11 mouse cellular contexts compared by ENCODE assay signal in genomic region chr3:42214624-42215276, GRCm38 (mm10).
DNase-seq lines count a peak whose midpoint lies in the region; ATAC-seq lines count a peak whose summit lies in the region.
"Had no signal": no experiment of that assay in that cellular context is flagged by ENCODE, and none has a peak within 500 bp of the region (broad histone marks: within the 10 kb centered on the region; RNA-seq: fewer than 3 reads in every experiment).

No protein-coding gene starts in this region.

- no peaks in the 10 kb centered on the region for H3K9me3 ChIP-seq in hindbrain, embryonic 16.5 days (ENCODE audit: control insufficient read depth, low read length)

- H3K4me3 ChIP-seq in brown adipose tissue, adult 24 weeks (ENCODE audit: insufficient read depth, low read depth, low read length), result no peak overlapping the region
- H3K4me3 ChIP-seq in hindbrain, embryonic 16.5 days (ENCODE audit: low read length), result no peak overlapping the region
- H3K4me3 ChIP-seq: megakaryocyte, embryonic 14.5 days had no signal

- 33% methylated on average over 10 of the region's 10 CpGs for WGBS in hindbrain, embryonic 16.5 days

- no peak overlapping the region for H3K9ac ChIP-seq in hindbrain, embryonic 16.5 days (ENCODE audit: low read depth, low read length)
- H3K9ac ChIP-seq: liver, embryonic 14.5 days had no signal

- H3K36me3 ChIP-seq in hindbrain, embryonic 16.5 days (ENCODE audit: control insufficient read depth, insufficient read depth, low read length), result no peaks in the 10 kb centered on the region

- peaks cover 3% of the 10 kb centered on the region; the same call in 1 of the 2 replicates for H3K4me1 ChIP-seq in brown adipose tissue, adult 24 weeks (ENCODE audit: control insufficient read depth, insufficient read depth, insufficient read length, low read length)
- H3K4me1 ChIP-seq in hindbrain, embryonic 16.5 days (ENCODE audit: control insufficient read depth, insufficient read depth, low read depth, low read length), result peaks cover 2% of the 10 kb centered on the region; the same call in 1 of the 2 replicates
- H3K4me1 ChIP-seq: megakaryocyte, embryonic 14.5 days had no signal

- intact Hi-C loops in gastrocnemius, postnatal 14 days (cut with DNase I; ENCODE audit: low total_unique reads), result no loop called here

- H3K4me2 ChIP-seq in hindbrain, embryonic 16.5 days (ENCODE audit: low read length), result no peak overlapping the region

- 0 out of 2 replicates have a peak, but pooled peaks have one; percentile 14 for ATAC-seq in hindbrain, embryonic 16.5 days
- ATAC-seq in frontal cortex, adult (ENCODE audit: low TSS enrichment), result no peak

- H3K27ac ChIP-seq in brown adipose tissue, adult 24 weeks (replicated peaks; ENCODE audit: low read depth, low read length), result peak overlapping the region; percentile 60
- H3K27ac ChIP-seq in hindbrain, embryonic 16.5 days (ENCODE audit: low read depth, low read length), result no peak overlapping the region
- H3K27ac ChIP-seq: liver, embryonic 14.5 days had no signal

- peak; percentile 6 for DNase-seq in adrenal gland, postnatal 14 days
- DNase-seq in adrenal gland, adult 8-10 months, result no peak
- DNase-seq in mesoderm, embryonic 11.5 days (ENCODE audit: low read depth, low spot score), result peak; percentile 19
- DNase-seq in gastrocnemius, postnatal 14 days, result no peak
- no peak for DNase-seq in right cerebral cortex, postnatal 36 days (ENCODE audit: low spot score in 2 of 2)
- DNase-seq: layer of hippocampus, adult 9-11 months had no signal

- no peaks in the 10 kb centered on the region for H3K27me3 ChIP-seq in hindbrain, embryonic 16.5 days (replicated peaks; ENCODE audit: control insufficient read depth, insufficient read depth, low read length)
- H3K27me3 ChIP-seq: megakaryocyte, embryonic 14.5 days had no signal

Comparison
In these comparisons a context has a peak if more than half of its experiments do, and no peak if none do; other contexts are left out.
1. DNase-seq: peak in adrenal gland, postnatal 14 days (single experiment) and mesoderm, embryonic 11.5 days (single experiment); none in adrenal gland, adult 8-10 months (single experiment), gastrocnemius, postnatal 14 days (single experiment) and right cerebral cortex, postnatal 36 days (0 of 2).